Mouse (Mus musculus): ENCODE results near the gene Gapvd1. TPM values are rescaled to one million over a fixed set of nuclear protein-coding genes. Genes with fewer than 3 reads are reported as not detected.
"Not testable (repeated sequence)": the region's sequence is repeated elsewhere in the genome, so short reads cannot be mapped to it uniquely, and the experiment has no call there.

Gapvd1 gene
- polyA plus RNA-seq, 1 experiment from 2014 or later, result 85.9 TPM

GRCm38 (mm10) chr2:34792543-34792942 lies 37.5 kb upstream of the Gapvd1 start:
- 83% methylated on average over 2 of the region's 2 CpGs for WGBS
- not testable (repeated sequence) for H3K4me3 ChIP-seq; H3K4me2 ChIP-seq; H3K4me1 ChIP-seq; H3K27me3 ChIP-seq; H3K9me3 ChIP-seq; H3K9ac ChIP-seq; H3K27ac ChIP-seq; ATAC-seq (ENCODE audit: borderline replicate concordance, extremely low read depth, low FRiP score, low TSS enrichment)
- peaks cover 16% of the 10 kb centered on the region for H3K36me3 ChIP-seq

- Histone ChIP-seq H3K4me3 (no peak overlapping the region), H3K27ac (no peak overlapping the region), H3K27me3 (no peaks in the 10 kb centered on the region), H3K9ac (no peak overlapping the region), H3K4me1 (no peaks in the 10 kb centered on the region), H3K9me3 (no peaks in the 10 kb centered on the region), H3K4me2 (no peak overlapping the region), H3K36me3 (peaks cover 20% of the 10 kb centered on the region)
- ATAC-seq (ENCODE audit: borderline replicate concordance, extremely low read depth, low FRiP score, low TSS enrichment), result no peak
- WGBS, result 87% methylated on average over 8 of the region's 8 CpGs
Measured at GRCm38 (mm10) chr2:34790282-34790681, 35.2 kb upstream of the Gapvd1 start.

- Histone ChIP-seq H3K27ac (no peak overlapping the region), H3K4me1 (no peaks in the 10 kb centered on the region), H3K9me3 (no peaks in the 10 kb centered on the region), H3K4me3 (no peak overlapping the region), H3K27me3 (no peaks in the 10 kb centered on the region), H3K4me2 (no peak overlapping the region), H3K36me3 (peaks cover 58% of the 10 kb centered on the region), H3K9ac (no peak overlapping the region)
- WGBS, result 77% methylated on average over 2 of the region's 2 CpGs
- no peak for ATAC-seq (ENCODE audit: borderline replicate concordance, extremely low read depth, low FRiP score, low TSS enrichment)
Measured at GRCm38 (mm10) chr2:34784085-34784484, 29.1 kb upstream of the Gapvd1 start.

- H3K27ac ChIP-seq, result no peak overlapping the region
- no peak overlapping the region for H3K4me3 ChIP-seq
- no peak overlapping the region for H3K9ac ChIP-seq
- no peak overlapping the region for H3K4me2 ChIP-seq
- H3K4me1 ChIP-seq, result no peaks in the 10 kb centered on the region
- no peaks in the 10 kb centered on the region for H3K9me3 ChIP-seq
- peak; percentile 60; the same call in 1 of the 2 replicates for ATAC-seq (ENCODE audit: borderline replicate concordance, extremely low read depth, low FRiP score, low TSS enrichment)
- 79% methylated on average over 14 of the region's 14 CpGs for WGBS
- no peaks in the 10 kb centered on the region for H3K27me3 ChIP-seq
- H3K36me3 ChIP-seq, result peaks cover 66% of the 10 kb centered on the region
Measured at GRCm38 (mm10) chr2:34783064-34784020, 28.3 kb upstream of the Gapvd1 start.

GRCm38 (mm10) chr2:34777237-34777868 lies 22.3 kb upstream of the Gapvd1 start:
- H3K9me3 ChIP-seq, result no peaks in the 10 kb centered on the region
- no peaks in the 10 kb centered on the region for H3K27me3 ChIP-seq
- H3K4me3 ChIP-seq, result no peak overlapping the region
- 43% methylated on average over 1 of the region's 1 CpGs for WGBS
- no peak overlapping the region for H3K27ac ChIP-seq
- peak overlapping the region; percentile 37; the same call in 1 of the 2 replicates for H3K4me2 ChIP-seq
- peaks cover 80% of the 10 kb centered on the region for H3K36me3 ChIP-seq
- ATAC-seq (ENCODE audit: borderline replicate concordance, extremely low read depth, low FRiP score, low TSS enrichment), result no peak
- peaks cover 35% of the 10 kb centered on the region for H3K4me1 ChIP-seq
- no peak overlapping the region for H3K9ac ChIP-seq

GRCm38 (mm10) chr2:34774493-34774892 lies 19.5 kb upstream of the Gapvd1 start:
- Histone ChIP-seq H3K4me3 (peak overlapping the region; percentile 80), H3K27ac (no peak overlapping the region), H3K4me1 (peaks cover 40% of the 10 kb centered on the region), H3K27me3 (no peaks in the 10 kb centered on the region), H3K9ac (no peak overlapping the region), H3K9me3 (no peaks in the 10 kb centered on the region), H3K36me3 (peaks cover 58% of the 10 kb centered on the region), H3K4me2 (peak overlapping the region; percentile 61)
- WGBS, result 80% methylated on average over 6 of the region's 6 CpGs
- no peak for ATAC-seq (ENCODE audit: borderline replicate concordance, extremely low read depth, low FRiP score, low TSS enrichment)

- 77% methylated on average over 4 of the region's 4 CpGs for WGBS
- H3K4me3 ChIP-seq, result peak overlapping the region; percentile 80
- peak overlapping the region; percentile 61 for H3K4me2 ChIP-seq
- no peak overlapping the region for H3K9ac ChIP-seq
- no peak overlapping the region for H3K27ac ChIP-seq
- no peaks in the 10 kb centered on the region for H3K27me3 ChIP-seq
- H3K9me3 ChIP-seq, result no peaks in the 10 kb centered on the region
- peaks cover 50% of the 10 kb centered on the region for H3K36me3 ChIP-seq
- no peak for ATAC-seq (ENCODE audit: borderline replicate concordance, extremely low read depth, low FRiP score, low TSS enrichment)
- H3K4me1 ChIP-seq, result peaks cover 40% of the 10 kb centered on the region
Measured at GRCm38 (mm10) chr2:34773673-34774072, 18.6 kb upstream of the Gapvd1 start.

GRCm38 (mm10) chr2:34772252-34773235 lies 17.5 kb upstream of the Gapvd1 start:
- Histone ChIP-seq H3K4me3 (peak overlapping the region; percentile 80), H3K36me3 (peaks cover 39% of the 10 kb centered on the region), H3K4me2 (peak overlapping the region; percentile 61), H3K27ac (peak overlapping the region; percentile 81), H3K4me1 (peaks cover 40% of the 10 kb centered on the region), H3K9me3 (no peaks in the 10 kb centered on the region), H3K9ac (peak overlapping the region; percentile 91), H3K27me3 (no peaks in the 10 kb centered on the region)
- WGBS, result 2% methylated on average over 48 of the region's 50 CpGs
- ATAC-seq (ENCODE audit: borderline replicate concordance, extremely low read depth, low FRiP score, low TSS enrichment), result peak; percentile 16

GRCm38 (mm10) chr2:34771368-34772226 lies 16.6 kb upstream of the Gapvd1 start, which contains the start of gene Hspa5:
Gene Hspa5, plus strand, starts transcription at chr2:34771970.
- ATAC-seq (ENCODE audit: borderline replicate concordance, extremely low read depth, low FRiP score, low TSS enrichment), result peak; percentile 99
- Histone ChIP-seq H3K27ac (peak within 1 kb of the TSS; percentile 81), H3K9me3 (no peaks in the 10 kb centered on the region), H3K36me3 (peaks cover 30% of the 10 kb centered on the region), H3K4me3 (peak within 1 kb of the TSS; percentile 80), H3K27me3 (no peaks in the 10 kb centered on the region), H3K9ac (peak within 1 kb of the TSS; percentile 91), H3K4me1 (peaks cover 38% of the 10 kb centered on the region), H3K4me2 (peak within 1 kb of the TSS; percentile 62)
- WGBS, result under 1% methylated on average over 60 of the region's 60 CpGs

- Histone ChIP-seq H3K27me3 (no peaks in the 10 kb centered on the region), H3K4me3 (peak overlapping the region; percentile 80), H3K9me3 (no peaks in the 10 kb centered on the region), H3K36me3 (peaks cover 23% of the 10 kb centered on the region), H3K9ac (peak overlapping the region; percentile 88), H3K4me2 (peak overlapping the region; percentile 62), H3K4me1 (peaks cover 33% of the 10 kb centered on the region), H3K27ac (peak overlapping the region; percentile 80)
- no peak for ATAC-seq (ENCODE audit: borderline replicate concordance, extremely low read depth, low FRiP score, low TSS enrichment)
- 6% methylated on average over 6 of the region's 6 CpGs for WGBS
Measured at GRCm38 (mm10) chr2:34770951-34771350, 15.9 kb upstream of the Gapvd1 start.

Measured in lung, embryonic 15.5 days (tissue).